Mouse (Mus musculus) bone marrow, adult 2 months (tissue): ENCODE measurements around the gene Tescl. TPM values are rescaled to one million over a fixed set of nuclear protein-coding genes. Genes with fewer than 3 reads are reported as not detected.
A peak's percentile ranks its signal among the peaks of the same experiment; 100 is the strongest.

Experiments
- H3K27ac ChIP-seq: fragments of 200-500 bp; 2 replicates; pipeline ENCODE4 v1.5.1; 2012; ENCODE audit warnings: low read depth, mild to moderate bottlenecking, control low read depth, inconsistent platforms, low read length; ENCODE audit not compliant: control insufficient read depth, poor library complexity, insufficient read depth
- H3K4me1 ChIP-seq: fragments of 200-500 bp; 2 replicates; pipeline ENCODE4 v1.6.1; 2011; ENCODE audit warnings: low read length; ENCODE audit not compliant: control insufficient read depth, insufficient read depth
- H3K4me3 ChIP-seq: fragments of 200-500 bp; replicated peaks from 2 replicates; pipeline ENCODE3; 2011; ENCODE audit warnings: mild to moderate bottlenecking, low read depth, low read length, control low read depth; ENCODE audit not compliant: control insufficient read depth
- CTCF ChIP-seq: fragments of 200-500 bp; IDR thresholded peaks from 2 replicates; pipeline ENCODE4 v1.5.1; 2011; ENCODE audit warnings: low read length, control low read depth; ENCODE audit not compliant: control insufficient read depth, insufficient read depth
- POLR2A ChIP-seq: fragments of 200-500 bp; IDR thresholded peaks from 2 replicates; pipeline ENCODE4 v1.6.1; 2011; ENCODE audit warnings: low read depth, mild to moderate bottlenecking, control low read depth, low read length, borderline replicate concordance; ENCODE audit not compliant: control insufficient read depth
- WGBS: fragments of 180-500 bp; shearing (Covaris S2); methylation state at CpG from one replicate; pipeline ENCODE4 v1.1.7; 2018; 5-methylcytosine and 5-hydroxymethylcytosine counted together
- polyA plus RNA-seq: library from polyadenylated mRNA; stranded (reverse); fragments of >200 nt; gene quantifications from 2 replicates; pipeline ENCODE4 v1.2.4, GENCODE M21; 2011; ENCODE audit warnings: low replicate concordance; ENCODE audit not compliant: missing spikeins, insufficient read depth, insufficient read length

The Tescl gene
- polyA plus RNA-seq, 1 experiment: not detected

- Histone ChIP-seq H3K4me3 (no peak overlapping the region), H3K4me1 (peaks cover 5% of the 10 kb centered on the region), H3K27ac (no peak overlapping the region)
- 30% methylated on average over 13 of the region's 13 CpGs for WGBS
- no peak for TF ChIP-seq CTCF
- TF ChIP-seq POLR2A: no peak
Observed at GRCm38 (mm10) chr7:24325675-24326128, 8.0 kb downstream of the Tescl start.

- no peak overlapping the region for H3K4me3 ChIP-seq
- peaks cover 5% of the 10 kb centered on the region for H3K4me1 ChIP-seq
- 72% methylated on average over 6 of the region's 6 CpGs for WGBS
- H3K27ac ChIP-seq: no peak overlapping the region
- TF ChIP-seq POLR2A (no peak), CTCF (no peak)
Observed at GRCm38 (mm10) chr7:24325197-24325596, 8.5 kb downstream of the Tescl start.

- TF ChIP-seq POLR2A (no peak), CTCF (no peak)
- Histone ChIP-seq H3K27ac (no peak overlapping the region), H3K4me3 (no peak overlapping the region), H3K4me1 (peaks cover 5% of the 10 kb centered on the region)
- 39% methylated on average over 4 of the region's 4 CpGs for whole genome bisulfite sequencing
Observed at GRCm38 (mm10) chr7:24322593-24322992, 11.1 kb downstream of the Tescl start.

GRCm38 (mm10) chr7:24318942-24319341, 14.8 kb downstream of the Tescl start:
- Histone ChIP-seq H3K27ac (no peak overlapping the region), H3K4me3 (no peak overlapping the region), H3K4me1 (peaks cover 8% of the 10 kb centered on the region)
- 13% methylated on average over 6 of the region's 6 CpGs for WGBS
- TF ChIP-seq CTCF: no peak
- no peak for TF ChIP-seq POLR2A

GRCm38 (mm10) chr7:24316567-24317092, 17.1 kb downstream of the Tescl start, which contains the start of gene Zfp94:
TSS of gene Zfp94 (minus strand) at chr7:24316666.
- TF ChIP-seq POLR2A (no peak), CTCF (no peak)
- Histone ChIP-seq H3K4me1 (peaks cover 6% of the 10 kb centered on the region), H3K4me3 (peak within 1 kb of the TSS; percentile 89), H3K27ac (peak within 1 kb of the TSS; percentile 69)
- under 1% methylated on average over 33 of the region's 33 CpGs for WGBS

- TF ChIP-seq CTCF (no peak), POLR2A (no peak)
- Histone ChIP-seq H3K4me3 (peak overlapping the region; percentile 89), H3K4me1 (peaks cover 6% of the 10 kb centered on the region), H3K27ac (peak overlapping the region; percentile 44; the same call in 1 of the 2 replicates)
- WGBS: 28% methylated on average over 29 of the region's 29 CpGs
Observed at GRCm38 (mm10) chr7:24315726-24316566, 17.8 kb downstream of the Tescl start.

- H3K4me3 ChIP-seq: no peak within 1 kb of the TSS
- TF ChIP-seq POLR2A (no peak), CTCF (no peak)
- H3K4me1 ChIP-seq: no peaks in the 10 kb centered on the region
- 5% methylated on average over 13 of the region's 13 CpGs for WGBS
- no peak within 1 kb of the TSS for H3K27ac ChIP-seq
Observed at GRCm38 (mm10) chr7:24300771-24301282, 32.9 kb downstream of the Tescl start, which contains the start of gene Zfp61. TSS of gene Zfp61 (minus strand) at chr7:24301232.

- Histone ChIP-seq H3K4me1 (no peaks in the 10 kb centered on the region), H3K4me3 (peak overlapping the region; percentile 16), H3K27ac (no peak overlapping the region)
- TF ChIP-seq CTCF: no peak
- TF ChIP-seq POLR2A: no peak
- 2% methylated on average over 18 of the region's 18 CpGs for WGBS
Observed at GRCm38 (mm10) chr7:24299823-24300481, 33.8 kb downstream of the Tescl start.
